ENCODE assay signal across 13 mouse cellular contexts in the genomic region with DNA sequence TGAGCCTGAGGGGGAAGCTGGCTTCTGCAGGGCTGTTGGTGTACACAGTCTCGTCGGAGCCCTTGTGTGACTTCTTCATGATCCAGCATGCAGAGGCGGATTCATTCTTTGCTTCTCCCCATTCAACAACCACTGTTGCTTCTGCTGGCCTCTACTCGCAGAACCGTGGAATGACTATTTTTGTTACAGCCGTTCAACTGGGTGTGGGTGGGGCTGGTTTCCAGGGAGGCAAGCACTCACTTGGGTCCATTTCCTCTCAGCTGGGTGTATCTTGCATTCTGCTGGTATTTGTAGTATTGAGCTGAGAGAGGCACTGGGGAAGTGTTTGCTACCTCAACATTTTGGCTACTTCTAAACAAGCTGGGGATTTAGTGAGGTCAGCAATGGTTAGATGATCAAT.
A peak's percentile ranks its signal among the peaks of the same experiment; 100 is the strongest.
DNase-seq lines count a peak whose midpoint lies in the region; TF ChIP-seq lines count a peak whose summit lies in the region.
"Had no signal": no experiment of that assay in that cellular context is flagged by ENCODE, and none has a peak within 500 bp of the region (broad histone marks: within the 10 kb centered on the region; RNA-seq: fewer than 3 reads in every experiment).

No protein-coding gene starts in this region.

- intact Hi-C loops in left cerebral cortex, adult 2 months (cut with DNase I) = no loop called here

- peak; percentile 28 to 38 for DNase-seq in left cerebral cortex, adult 2 months (ENCODE audit: extremely low spot score in 1 of 2, low spot score in 2 of 2)
- DNase-seq in left cerebral cortex, adult 11 months (ENCODE audit: low spot score) = no peak
- peak; percentile 44 to 54 for DNase-seq in frontal cortex, postnatal 36 days (ENCODE audit: low spot score in 2 of 2)
- peak; percentile 4 to 16 for DNase-seq in left cerebral cortex, adult 9 months (ENCODE audit: low spot score in 2 of 2)
- peak; percentile 28 for DNase-seq in skeletal muscle tissue, adult 2 months (ENCODE audit: low read depth, low spot score)
- no peak for DNase-seq in spleen, postnatal 14 days (ENCODE audit: low spot score in 2 of 2)
- no peak for DNase-seq in cerebellum, postnatal 10 days
- no peak for DNase-seq in liver
- DNase-seq: heart, postnatal 14 days; kidney, adult 2 months; lung, embryonic 14.5 days had no signal

- TF ChIP-seq CTCF in left cerebral cortex, adult 2 months (IDR thresholded peaks at IDR 0.05) = no peak

- no peak overlapping the region for H3K4me3 ChIP-seq in left cerebral cortex, adult 2 months
- H3K4me3 ChIP-seq: limb, embryonic 15.5 days; megakaryocyte, embryonic 14.5 days had no signal

- H3K27ac ChIP-seq in left cerebral cortex, adult 2 months = no peak overlapping the region
- H3K27ac ChIP-seq: limb, embryonic 15.5 days had no signal

Comparison
In these comparisons a context has a peak if more than half of its experiments do, and no peak if none do; other contexts are left out.
1. DNase-seq: peak in left cerebral cortex, adult 2 months (2 of 2), frontal cortex, postnatal 36 days (2 of 2), left cerebral cortex, adult 9 months (2 of 2) and skeletal muscle tissue, adult 2 months (single experiment); none in left cerebral cortex, adult 11 months (single experiment), spleen, postnatal 14 days (0 of 2), cerebellum, postnatal 10 days (0 of 2) and liver (single experiment).